Mouse (Mus musculus) embryonic facial prominence, embryonic 11.5 days (tissue): ENCODE results near the gene Nhsl1. TPM values are rescaled to one million over a fixed set of nuclear protein-coding genes. Genes with fewer than 3 reads are reported as not detected.

Experiments used
- ATAC-seq: fragments of 200-750 bp; cut with Nextera tagmentation; replicated peaks from 2 replicates; pipeline ENCODE4 v1.8.0; 2017; ENCODE audit warnings: low read depth; ENCODE audit not compliant: insufficient number of reproducible peaks, low FRiP score, low TSS enrichment
- DNase-seq: peaks from one replicate; pipeline ENCODE4 v3.0.0-alpha.2; 2015; ENCODE audit warnings: low spot score
- H3K27ac ChIP-seq: fragments of 300-500 bp; sonication (generic); replicated peaks from 2 replicates; pipeline ENCODE4 v1.5.1; 2014; ENCODE audit warnings: mild to moderate bottlenecking, low read depth, low read length, control low read depth
- H3K27me3 ChIP-seq: fragments of 300-500 bp; sonication (generic); 2 replicates; pipeline ENCODE4 v1.6.1; 2014; ENCODE audit warnings: mild to moderate bottlenecking, low read length, moderate library complexity, mixed read lengths; ENCODE audit not compliant: control insufficient read depth, insufficient read depth
- H3K36me3 ChIP-seq: fragments of 300-500 bp; sonication (generic); replicated peaks from 2 replicates; pipeline ENCODE4 v1.6.1; 2014; ENCODE audit warnings: low read depth, mild to moderate bottlenecking, low read length, moderate library complexity, mixed read lengths; ENCODE audit not compliant: control insufficient read depth, insufficient read depth
- H3K4me1 ChIP-seq: fragments of 300-500 bp; sonication (generic); 2 replicates; pipeline ENCODE4 v1.6.1; 2014; ENCODE audit warnings: low read length, mixed read lengths; ENCODE audit not compliant: control insufficient read depth, insufficient read depth
- H3K4me2 ChIP-seq: fragments of 300-500 bp; sonication (generic); 2 replicates; pipeline ENCODE4 v1.6.1; 2014; ENCODE audit warnings: low read depth, mild to moderate bottlenecking, control low read depth, low read length, moderate library complexity
- H3K4me3 ChIP-seq: fragments of 300-500 bp; sonication (generic); 2 replicates; pipeline ENCODE4 v1.5.1; 2014; ENCODE audit warnings: low read depth, low read length, control low read depth
- H3K9ac ChIP-seq: fragments of 300-500 bp; sonication (generic); replicated peaks from 2 replicates; pipeline ENCODE4 v1.6.1; 2014; ENCODE audit warnings: mild to moderate bottlenecking, control low read depth, low read length
- H3K9me3 ChIP-seq: fragments of 300-500 bp; sonication (generic); replicated peaks from 2 replicates; pipeline ENCODE4 v1.6.1; 2016; ENCODE audit warnings: mild to moderate bottlenecking, low read length, inconsistent platforms, mixed read lengths; ENCODE audit not compliant: control insufficient read depth
- WGBS: fragments of 180-500 bp; shearing (Covaris S2); extraction: QIAGEN DNeasy Blood & Tissue Kit; methylation state at CpG from one replicate; pipeline ENCODE4 v1.1.7; 2014; 5-methylcytosine and 5-hydroxymethylcytosine counted together
- polyA plus RNA-seq: library from polyadenylated mRNA; unstranded; fragments of >200 nt; fragmentation: Nextera tagmentation; extraction: Ambion mirVana; gene quantifications from 2 replicates; pipeline ENCODE4 v1.2.1, GENCODE M21; 2014

Nhsl1 gene
- polyA plus RNA-seq, 1 experiment from 2014 or later, result 12.5 TPM

GRCm38 (mm10) chr10:18455301-18455920, 136.6 kb downstream of the Nhsl1 start:
- no peak overlapping the region for H3K4me3 ChIP-seq
- ATAC-seq (no peak), DNase-seq (no peak)
- no peak overlapping the region for H3K4me2 ChIP-seq
- 90% methylated on average over 10 of the region's 10 CpGs for WGBS
- no peaks in the 10 kb centered on the region for H3K9me3 ChIP-seq
- H3K36me3 ChIP-seq, result no peaks in the 10 kb centered on the region
- H3K9ac ChIP-seq, result no peak overlapping the region
- H3K27ac ChIP-seq, result no peak overlapping the region
- H3K27me3 ChIP-seq, result no peaks in the 10 kb centered on the region
- H3K4me1 ChIP-seq, result no peaks in the 10 kb centered on the region

- Histone ChIP-seq H3K27me3 (no peaks in the 10 kb centered on the region), H3K4me3 (no peak overlapping the region), H3K36me3 (no peaks in the 10 kb centered on the region), H3K9me3 (no peaks in the 10 kb centered on the region), H3K4me1 (no peaks in the 10 kb centered on the region), H3K4me2 (no peak overlapping the region), H3K27ac (no peak overlapping the region), H3K9ac (no peak overlapping the region)
- WGBS, result 61% methylated on average over 8 of the region's 8 CpGs
- ATAC-seq, result no peak
- no peak for DNase-seq
These were observed 139.2 kb downstream of the Nhsl1 start for GRCm38 (mm10) chr10:18457808-18458475.

GRCm38 (mm10) chr10:18461336-18461735, 142.6 kb downstream of the Nhsl1 start:
- Histone ChIP-seq H3K4me1 (no peaks in the 10 kb centered on the region), H3K9ac (no peak overlapping the region), H3K27me3 (no peaks in the 10 kb centered on the region), H3K27ac (no peak overlapping the region), H3K4me2 (no peak overlapping the region), H3K9me3 (no peaks in the 10 kb centered on the region), H3K4me3 (no peak overlapping the region), H3K36me3 (no peaks in the 10 kb centered on the region)
- DNase-seq, result no peak
- 92% methylated on average over 13 of the region's 13 CpGs for WGBS
- ATAC-seq, result no peak

GRCm38 (mm10) chr10:18463071-18463841, 144.5 kb downstream of the Nhsl1 start:
- Histone ChIP-seq H3K9me3 (no peaks in the 10 kb centered on the region), H3K27ac (0 out of 2 replicates have a peak overlapping the region, but pooled peaks have one; percentile 28), H3K4me2 (no peak overlapping the region), H3K9ac (peak overlapping the region; percentile 22; the same call in 1 of the 2 replicates), H3K4me3 (no peak overlapping the region), H3K36me3 (no peaks in the 10 kb centered on the region), H3K27me3 (no peaks in the 10 kb centered on the region), H3K4me1 (no peaks in the 10 kb centered on the region)
- 69% methylated on average over 23 of the region's 23 CpGs for WGBS
- DNase-seq (no peak), ATAC-seq (no peak)

GRCm38 (mm10) chr10:18468396-18468795, 149.6 kb downstream of the Nhsl1 start:
- H3K4me1 ChIP-seq, result no peaks in the 10 kb centered on the region
- H3K9me3 ChIP-seq, result no peaks in the 10 kb centered on the region
- WGBS, result 22% methylated on average over 4 of the region's 4 CpGs
- H3K4me2 ChIP-seq, result no peak overlapping the region
- H3K27me3 ChIP-seq, result no peaks in the 10 kb centered on the region
- no peak overlapping the region for H3K27ac ChIP-seq
- DNase-seq (no peak), ATAC-seq (no peak)
- H3K36me3 ChIP-seq, result no peaks in the 10 kb centered on the region
- H3K9ac ChIP-seq, result no peak overlapping the region
- H3K4me3 ChIP-seq, result no peak overlapping the region

- Histone ChIP-seq H3K4me1 (no peaks in the 10 kb centered on the region), H3K27me3 (no peaks in the 10 kb centered on the region), H3K4me2 (peak overlapping the region; percentile 24), H3K4me3 (peak overlapping the region; percentile 12; the same call in 1 of the 2 replicates), H3K9ac (no peak overlapping the region), H3K36me3 (no peaks in the 10 kb centered on the region), H3K9me3 (no peaks in the 10 kb centered on the region), H3K27ac (0 out of 2 replicates have a peak overlapping the region, but pooled peaks have one; percentile 16)
- DNase-seq (peak; percentile 77), ATAC-seq (peak; percentile 79)
- 0% methylated on average over 17 of the region's 17 CpGs for WGBS
These were observed 150.7 kb downstream of the Nhsl1 start for GRCm38 (mm10) chr10:18469279-18470135.

- peak overlapping the region; percentile 8; the same call in 1 of the 2 replicates for H3K4me3 ChIP-seq
- no peaks in the 10 kb centered on the region for H3K27me3 ChIP-seq
- WGBS, result 21% methylated on average over 20 of the region's 20 CpGs
- H3K9ac ChIP-seq, result no peak overlapping the region
- H3K9me3 ChIP-seq, result no peaks in the 10 kb centered on the region
- DNase-seq, result peak; percentile 44
- no peaks in the 10 kb centered on the region for H3K4me1 ChIP-seq
- ATAC-seq, result no peak
- H3K27ac ChIP-seq, result peak overlapping the region; percentile 52
- H3K36me3 ChIP-seq, result no peaks in the 10 kb centered on the region
- H3K4me2 ChIP-seq, result peak overlapping the region; percentile 23
These were observed 151.7 kb downstream of the Nhsl1 start for GRCm38 (mm10) chr10:18470351-18471060.
